Mouse (Mus musculus): ENCODE data around the gene Gm10378. TPM values are rescaled to one million over a fixed set of nuclear protein-coding genes. Genes with fewer than 3 reads are reported as not detected.
"Not testable (repeated sequence)": the region's sequence is repeated elsewhere in the genome, so short reads cannot be mapped to it uniquely, and the experiment has no call there.

Gm10378 gene
- polyA plus RNA-seq (2012; rRNA removed) (not detected in 2 replicates), polyA plus RNA-seq (2014; fragmentation: Nextera tagmentation; extraction: Ambion mirVana) (not detected in 2 replicates)

DNA sequence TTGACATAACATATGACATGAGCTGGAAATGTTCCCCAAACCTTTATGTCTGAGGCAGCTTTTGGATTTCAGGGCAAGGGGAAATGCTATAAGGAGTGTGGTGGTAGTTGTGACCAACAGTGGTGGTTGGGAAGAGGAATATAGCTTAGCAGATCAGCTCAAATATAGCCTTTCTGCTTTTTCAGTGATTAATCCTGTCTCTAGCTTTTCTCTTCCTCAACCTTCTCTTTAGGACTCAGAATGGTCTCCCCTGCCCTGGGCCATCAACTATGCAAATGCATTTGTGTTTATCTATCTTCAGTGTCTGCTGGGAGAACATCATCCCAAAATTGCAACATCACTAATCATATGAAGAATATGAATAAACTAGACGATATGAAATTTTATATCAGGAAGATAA is at the start of gene Gm10378:
Gm10378 (plus strand) TSS at position 301 of the 400 bp plus-strand sequence.
- not testable (repeated sequence) for H3K27ac ChIP-seq (replicated peaks; ENCODE audit: low read depth, low read length); H3K4me2 ChIP-seq (replicated peaks; ENCODE audit: low read depth, low read length, severe bottlenecking); DNase-seq (ENCODE audit: low spot score); H3K4me1 ChIP-seq (ENCODE audit: control insufficient read depth, insufficient read depth, low read length); H3K36me3 ChIP-seq (ENCODE audit: control insufficient read depth, insufficient read depth, low read length); H3K9ac ChIP-seq (ENCODE audit: low read depth, low read length, severe bottlenecking); H3K4me3 ChIP-seq (replicated peaks; ENCODE audit: low read length); ATAC-seq (ENCODE audit: low FRiP score, low read depth); H3K9me3 ChIP-seq (ENCODE audit: control insufficient read depth, low read length); H3K27me3 ChIP-seq (ENCODE audit: control insufficient read depth, insufficient read depth, low read length)
- WGBS: no CpG with 5 or more reads among the region's 1 CpGs

- not testable (repeated sequence) for H3K9ac ChIP-seq (ENCODE audit: low read depth, low read length, severe bottlenecking); H3K4me3 ChIP-seq (replicated peaks; ENCODE audit: low read length); H3K27ac ChIP-seq (replicated peaks; ENCODE audit: low read depth, low read length); H3K27me3 ChIP-seq (ENCODE audit: control insufficient read depth, insufficient read depth, low read length); H3K9me3 ChIP-seq (ENCODE audit: control insufficient read depth, low read length); H3K4me2 ChIP-seq (replicated peaks; ENCODE audit: low read depth, low read length, severe bottlenecking); H3K36me3 ChIP-seq (ENCODE audit: control insufficient read depth, insufficient read depth, low read length); H3K4me1 ChIP-seq (ENCODE audit: control insufficient read depth, insufficient read depth, low read length); DNase-seq (ENCODE audit: low spot score); ATAC-seq (ENCODE audit: low FRiP score, low read depth)
- 80% methylated on average over 1 of the region's 2 CpGs for WGBS
These were observed 13.9 kb upstream of the Gm10378 start, which contains the start of gene Gm3633 for GRCm38 (mm10) chr14:42641817-42642216. Gene Gm3633 (minus strand): TSS chr14:42641917.

Small RNA genes within 50 kb of the gene (microRNA-seq; reads per million reads assigned to microRNA genes)
- gene Gm23620: not detected
- not detected for gene Gm25228

Other genes starting within 250 kb of the Gm10378 start
- not detected in 2 replicates for gene Gm8005, start 216.3 kb upstream of the Gm10378 start, polyA plus RNA-seq (2012; rRNA removed)
- gene Gm8005, start 216.3 kb upstream of the Gm10378 start, polyA plus RNA-seq (2014; fragmentation: Nextera tagmentation; extraction: Ambion mirVana): not detected in 2 replicates
- not detected in 2 replicates for gene Gm8011, start 192.1 kb upstream of the Gm10378 start, polyA plus RNA-seq (2012; rRNA removed)
- gene Gm8011, start 192.1 kb upstream of the Gm10378 start, polyA plus RNA-seq (2014; fragmentation: Nextera tagmentation; extraction: Ambion mirVana): not detected in 2 replicates
- not detected in 2 replicates for gene Gm8020, start 153.6 kb upstream of the Gm10378 start, polyA plus RNA-seq (2012; rRNA removed)
- gene Gm8020, start 153.6 kb upstream of the Gm10378 start, polyA plus RNA-seq (2014; fragmentation: Nextera tagmentation; extraction: Ambion mirVana): not detected in 2 replicates
- not detected in 2 replicates for gene Gm8024, start 131.7 kb upstream of the Gm10378 start, polyA plus RNA-seq (2012; rRNA removed)
- not detected in 2 replicates for gene Gm8024, start 131.7 kb upstream of the Gm10378 start, polyA plus RNA-seq (2014; fragmentation: Nextera tagmentation; extraction: Ambion mirVana)
- gene Gm17124, start 56.1 kb upstream of the Gm10378 start, polyA plus RNA-seq (2012; rRNA removed): not detected in 2 replicates
- not detected in 2 replicates for gene Gm17124, start 56.1 kb upstream of the Gm10378 start, polyA plus RNA-seq (2014; fragmentation: Nextera tagmentation; extraction: Ambion mirVana)
- not detected in 2 replicates for gene Gm3633, start 14.0 kb upstream of the Gm10378 start, polyA plus RNA-seq (2012; rRNA removed)
- not detected in 2 replicates for gene Gm3633, start 14.0 kb upstream of the Gm10378 start, polyA plus RNA-seq (2014; fragmentation: Nextera tagmentation; extraction: Ambion mirVana)
- gene Gm3015, start 112.9 kb downstream of the Gm10378 start, polyA plus RNA-seq (2012; rRNA removed): not detected in 2 replicates
- not detected in 2 replicates for gene Gm3015, start 112.9 kb downstream of the Gm10378 start, polyA plus RNA-seq (2014; fragmentation: Nextera tagmentation; extraction: Ambion mirVana)
- not detected in 2 replicates for gene Gm10377, start 142.0 kb downstream of the Gm10378 start, polyA plus RNA-seq (2012; rRNA removed)
- gene Gm10377, start 142.0 kb downstream of the Gm10378 start, polyA plus RNA-seq (2014; fragmentation: Nextera tagmentation; extraction: Ambion mirVana): not detected in 2 replicates
- not detected in 2 replicates for gene Gm21977, start 197.5 kb downstream of the Gm10378 start, polyA plus RNA-seq (2012; rRNA removed)
- not detected in 2 replicates for gene Gm21977, start 197.5 kb downstream of the Gm10378 start, polyA plus RNA-seq (2014; fragmentation: Nextera tagmentation; extraction: Ambion mirVana)

All from limb, embryonic 14.5 days (tissue).